Mouse (Mus musculus) retina, embryonic 14.5 days (tissue): ENCODE data around the gene Olfr1129.
A peak's percentile ranks its signal among the peaks of the same experiment; 100 is the strongest.
"Not testable (repeated sequence)": the region's sequence is repeated elsewhere in the genome, so short reads cannot be mapped to it uniquely, and the experiment has no call there.

ENCODE experiments used
- DNase-seq: peaks from one replicate; pipeline ENCODE4 v3.0.0-alpha.2; 2015; ENCODE audit warnings: low spot score

The Olfr1129 gene

GRCm38 (mm10) chr2:87573602-87574001 is at the start of gene Olfr1129:
TSS of gene Olfr1129 (plus strand) at chr2:87573902.
- not testable (repeated sequence) for DNase-seq

GRCm38 (mm10) chr2:87525899-87526616 is 47.6 kb upstream of the Olfr1129 start:
- DNase-seq = peak; percentile 20

GRCm38 (mm10) chr2:87531496-87531895 is 42.2 kb upstream of the Olfr1129 start, which contains the start of gene Olfr153:
TSS of gene Olfr153 (plus strand) at chr2:87531796.
- no peak for DNase-seq

- DNase-seq = no peak
Measured at GRCm38 (mm10) chr2:87534826-87535225, 38.9 kb upstream of the Olfr1129 start.

- DNase-seq = no peak
Measured at GRCm38 (mm10) chr2:87545442-87545841, 28.3 kb upstream of the Olfr1129 start, which contains the start of gene Olfr1128. TSS of gene Olfr1128 (minus strand) at chr2:87545542.

DNA sequence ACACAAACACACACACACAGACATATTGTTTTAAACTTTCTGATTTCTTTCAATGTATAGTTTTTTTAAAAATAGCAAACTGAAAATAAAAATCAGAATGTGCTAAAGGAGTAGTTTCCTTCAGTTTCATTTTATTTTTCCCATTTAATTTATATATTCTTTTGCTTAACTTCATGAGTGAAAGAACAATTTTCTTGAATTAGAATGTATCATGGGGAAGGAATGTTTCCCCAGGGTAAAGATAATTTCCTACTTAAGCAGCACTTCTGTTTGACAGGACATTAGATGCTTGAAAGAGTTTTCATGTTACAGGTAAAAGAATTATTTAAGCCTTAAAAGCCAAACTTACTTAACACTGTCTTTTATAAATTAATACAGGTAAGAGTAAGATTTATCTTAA is 32.2 kb downstream of the Olfr1129 start, which contains the start of gene Olfr1130:
Gene Olfr1130, plus strand, starts transcription at position 301 of the 400 bp plus-strand sequence.
- not testable (repeated sequence) for DNase-seq

DNA sequence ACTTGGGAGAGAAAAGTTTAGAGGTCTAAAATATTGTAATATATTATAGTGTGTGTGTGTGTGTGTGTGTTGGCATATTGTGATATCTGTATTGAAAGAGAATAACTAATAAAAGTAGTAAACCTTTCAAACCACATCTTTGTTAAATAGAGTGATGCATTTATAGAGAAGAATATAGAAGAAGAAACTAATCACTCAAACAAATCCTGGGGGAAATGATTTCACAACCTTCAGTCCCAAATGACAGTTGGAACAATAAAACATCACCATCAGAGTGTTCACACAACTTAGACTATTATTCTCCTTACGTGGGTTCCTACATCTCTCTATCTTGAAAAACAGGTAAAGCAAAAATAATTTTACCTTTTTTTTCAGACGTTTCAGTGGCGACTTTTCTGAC is 53.1 kb downstream of the Olfr1129 start, which contains the start of gene Olfr1131:
Gene Olfr1131, plus strand, starts transcription at position 301 of the 400 bp plus-strand sequence.
- DNase-seq = no peak
